Mouse (Mus musculus) embryonic facial prominence, embryonic 10.5 days (tissue): Measurements from ENCODE around the gene Klhl24. TPM values are rescaled to one million over a fixed set of nuclear protein-coding genes. Genes with fewer than 3 reads are reported as not detected.
"Not testable (repeated sequence)": the region's sequence is repeated elsewhere in the genome, so short reads cannot be mapped to it uniquely, and the experiment has no call there.

Experiments
- DNase-seq: peaks from one replicate; pipeline ENCODE4 v3.0.0-alpha.2; 2017; ENCODE audit warnings: low spot score
- H3K27ac ChIP-seq: fragments of 300-500 bp; sonication (generic); replicated peaks from 2 replicates; pipeline ENCODE4 v1.5.1; 2016; ENCODE audit warnings: mild to moderate bottlenecking
- H3K27me3 ChIP-seq: fragments of 300-500 bp; sonication (generic); replicated peaks from 2 replicates; pipeline ENCODE4 v1.6.1; 2016; ENCODE audit warnings: low read depth, mild to moderate bottlenecking; ENCODE audit not compliant: poor library complexity, severe bottlenecking
- H3K36me3 ChIP-seq: fragments of 300-500 bp; sonication (generic); replicated peaks from 2 replicates; pipeline ENCODE4 v1.6.1; 2016; ENCODE audit warnings: mild to moderate bottlenecking, moderate library complexity
- H3K4me1 ChIP-seq: fragments of 300-500 bp; sonication (generic); 2 replicates; pipeline ENCODE4 v1.6.1; 2016
- H3K4me3 ChIP-seq: fragments of 300-500 bp; sonication (generic); 2 replicates; pipeline ENCODE4 v1.5.1; 2016; ENCODE audit warnings: mild to moderate bottlenecking, moderate library complexity
- H3K9me3 ChIP-seq: fragments of 300-500 bp; sonication (generic); 2 replicates; pipeline ENCODE4 v1.6.1; 2016; ENCODE audit warnings: mild to moderate bottlenecking
- WGBS: fragments of 180-500 bp; shearing (Covaris S2); methylation state at CpG from one replicate; pipeline ENCODE4 v1.1.7; 2016; 5-methylcytosine and 5-hydroxymethylcytosine counted together
- polyA plus RNA-seq: library from polyadenylated mRNA; unstranded; fragments of >200 nt; fragmentation: Nextera tagmentation; extraction: Ambion mirVana; gene quantifications from 2 replicates; pipeline ENCODE4 v1.2.1, GENCODE M21; 2016

Gene Klhl24
- polyA plus RNA-seq, 1 experiment from 2014 or later, result 25.9 TPM

- H3K4me3 ChIP-seq, result peak overlapping the region; percentile 97
- 0 out of 2 replicates have a peak, but pooled peaks cover 3% of the 10 kb centered on the region for H3K4me1 ChIP-seq
- 8% methylated on average over 4 of the region's 4 CpGs for WGBS
- no peak for DNase-seq
- peak overlapping the region; percentile 99 for H3K27ac ChIP-seq
- H3K36me3 ChIP-seq, result peaks cover 21% of the 10 kb centered on the region
- no peaks in the 10 kb centered on the region for H3K27me3 ChIP-seq
- H3K9me3 ChIP-seq, result peaks cover 4% of the 10 kb centered on the region; the same call in 1 of the 2 replicates
Observed at GRCm38 (mm10) chr16:20098375-20098727, 1.0 kb downstream of the Klhl24 start.

- DNase-seq, result no peak
- Histone ChIP-seq H3K9me3 (peaks cover 11% of the 10 kb centered on the region; the same call in 1 of the 2 replicates), H3K4me1 (0 out of 2 replicates have a peak, but pooled peaks cover 3% of the 10 kb centered on the region), H3K4me3 (no peak overlapping the region), H3K27me3 (no peaks in the 10 kb centered on the region), H3K27ac (no peak overlapping the region), H3K36me3 (peaks cover 28% of the 10 kb centered on the region)
- 95% methylated on average over 6 of the region's 6 CpGs for WGBS
Observed at GRCm38 (mm10) chr16:20098866-20099629, 1.7 kb downstream of the Klhl24 start.

- 95% methylated on average over 8 of the region's 8 CpGs for whole genome bisulfite sequencing
- Histone ChIP-seq H3K27me3 (no peaks in the 10 kb centered on the region), H3K36me3 (peaks cover 95% of the 10 kb centered on the region), H3K4me3 (no peak overlapping the region), H3K4me1 (no peaks in the 10 kb centered on the region), H3K27ac (no peak overlapping the region), H3K9me3 (peaks cover 21% of the 10 kb centered on the region)
- no peak for DNase-seq
Observed at GRCm38 (mm10) chr16:20106996-20107395, 9.7 kb downstream of the Klhl24 start.

- Histone ChIP-seq H3K4me3 (no peak overlapping the region), H3K27me3 (no peaks in the 10 kb centered on the region), H3K4me1 (no peaks in the 10 kb centered on the region), H3K36me3 (peaks cover 83% of the 10 kb centered on the region), H3K9me3 (peaks cover 11% of the 10 kb centered on the region), H3K27ac (no peak overlapping the region)
- 94% methylated on average over 6 of the region's 6 CpGs for WGBS
- no peak for DNase-seq
Observed at GRCm38 (mm10) chr16:20108961-20109360, 11.6 kb downstream of the Klhl24 start.

- DNase-seq, result no peak
- H3K27me3 ChIP-seq, result no peaks in the 10 kb centered on the region
- H3K9me3 ChIP-seq, result peaks cover 3% of the 10 kb centered on the region; the same call in 1 of the 2 replicates
- WGBS, result 93% methylated on average over 2 of the region's 2 CpGs
- peaks cover 77% of the 10 kb centered on the region for H3K36me3 ChIP-seq
- no peak overlapping the region for H3K27ac ChIP-seq
- no peak overlapping the region for H3K4me3 ChIP-seq
- no peaks in the 10 kb centered on the region for H3K4me1 ChIP-seq
Observed at GRCm38 (mm10) chr16:20112649-20113048, 15.3 kb downstream of the Klhl24 start.

GRCm38 (mm10) chr16:20116069-20116468 lies 18.7 kb downstream of the Klhl24 start:
- no peak for DNase-seq
- Histone ChIP-seq H3K36me3 (peaks cover 77% of the 10 kb centered on the region), H3K4me3 (no peak overlapping the region), H3K9me3 (no peaks in the 10 kb centered on the region), H3K4me1 (no peaks in the 10 kb centered on the region), H3K27ac (no peak overlapping the region), H3K27me3 (no peaks in the 10 kb centered on the region)
- 87% methylated on average over 4 of the region's 4 CpGs for WGBS

GRCm38 (mm10) chr16:20126319-20126883 lies 29.1 kb downstream of the Klhl24 start:
- DNase-seq, H3K27me3 ChIP-seq, H3K9me3 ChIP-seq, H3K4me1 ChIP-seq, H3K4me3 ChIP-seq, H3K27ac ChIP-seq: not testable (repeated sequence)
- 84% methylated on average over 10 of the region's 10 CpGs for WGBS
- peaks cover 49% of the 10 kb centered on the region for H3K36me3 ChIP-seq

GRCm38 (mm10) chr16:20130397-20130796 lies 33.1 kb downstream of the Klhl24 start:
- Histone ChIP-seq H3K4me3 (no peak overlapping the region), H3K4me1 (no peaks in the 10 kb centered on the region), H3K27ac (no peak overlapping the region), H3K36me3 (peaks cover 18% of the 10 kb centered on the region), H3K9me3 (no peaks in the 10 kb centered on the region), H3K27me3 (no peaks in the 10 kb centered on the region)
- WGBS, result 59% methylated on average over 2 of the region's 2 CpGs
- no peak for DNase-seq

- DNase-seq, result peak; percentile 90
- H3K27ac ChIP-seq, result peak within 1 kb of the TSS; percentile 98
- no peaks in the 10 kb centered on the region for H3K27me3 ChIP-seq
- H3K36me3 ChIP-seq, result peaks cover 34% of the 10 kb centered on the region
- no peaks in the 10 kb centered on the region; the same call in 1 of the 2 replicates for H3K9me3 ChIP-seq
- 1% methylated on average over 88 of the region's 92 CpGs for WGBS
- H3K4me1 ChIP-seq, result peaks cover 13% of the 10 kb centered on the region
- H3K4me3 ChIP-seq, result peak within 1 kb of the TSS; percentile 79
Observed at GRCm38 (mm10) chr16:20140772-20141531, 43.6 kb downstream of the Klhl24 start, which contains the start of gene Yeats2. Yeats2 (plus strand) TSS chr16:20141063.

- DNase-seq, result no peak
- H3K9me3 ChIP-seq, result no peaks in the 10 kb centered on the region; the same call in 1 of the 2 replicates
- 95% methylated on average over 3 of the region's 3 CpGs for WGBS
Observed at GRCm38 (mm10) chr16:20144568-20144967, 47.2 kb downstream of the Klhl24 start.

GRCm38 (mm10) chr16:20151991-20152390 lies 54.6 kb downstream of the Klhl24 start:
- Histone ChIP-seq H3K9me3 (no peaks in the 10 kb centered on the region), H3K27ac (no peak overlapping the region), H3K4me1 (no peaks in the 10 kb centered on the region), H3K4me3 (no peak overlapping the region), H3K36me3 (peaks cover 70% of the 10 kb centered on the region), H3K27me3 (no peaks in the 10 kb centered on the region)
- WGBS, result 91% methylated on average over 5 of the region's 5 CpGs
- no peak for DNase-seq

More at GRCm38 (mm10) chr16:20144568-20144967, 47.2 kb downstream of the Klhl24 start:
- no peak overlapping the region for H3K27ac ChIP-seq
- H3K4me3 ChIP-seq, result no peak overlapping the region
- H3K36me3 ChIP-seq, result peaks cover 38% of the 10 kb centered on the region
- H3K4me1 ChIP-seq, result peaks cover 13% of the 10 kb centered on the region
- H3K27me3 ChIP-seq, result no peaks in the 10 kb centered on the region

GRCm38 (mm10) chr16:20153742-20154141 lies 56.4 kb downstream of the Klhl24 start:
- DNase-seq, result no peak
- Histone ChIP-seq H3K27ac (no peak overlapping the region), H3K9me3 (no peaks in the 10 kb centered on the region), H3K4me1 (no peaks in the 10 kb centered on the region), H3K4me3 (no peak overlapping the region), H3K36me3 (peaks cover 83% of the 10 kb centered on the region), H3K27me3 (no peaks in the 10 kb centered on the region)
- WGBS, result 79% methylated on average over 3 of the region's 3 CpGs
